8 mouse cellular contexts compared by ENCODE assay signal in genomic region chr5:125141525-125141880, GRCm38 (mm10). TPM values are rescaled to one million over a fixed set of nuclear protein-coding genes. Genes with fewer than 3 reads are reported as not detected.
DNase-seq lines count a peak whose midpoint lies in the region; ATAC-seq and TF ChIP-seq lines count a peak whose summit lies in the region.

No protein-coding gene starts in this region.

- peak overlapping the region; percentile 39 for H3K4me3 ChIP-seq in lung, embryonic 15.5 days
- peak overlapping the region; percentile 19; the same call in 1 of the 2 replicates for H3K4me3 ChIP-seq in heart, postnatal 0 days (ENCODE audit: low read depth, low read length)
- H3K4me3 ChIP-seq in liver, postnatal 0 days (ENCODE audit: low read depth, low read length): no peak overlapping the region
- peak overlapping the region; percentile 32 for H3K4me3 ChIP-seq in stomach, embryonic 16.5 days (replicated peaks; ENCODE audit: low read length)

- DNase-seq in adrenal gland, postnatal 36 days: peak; percentile 78 to 80
- DNase-seq in adrenal gland, adult (ENCODE audit: inconsistent age in 2 of 2, low spot score in 1 of 2): no peak
- DNase-seq in lung, postnatal 4 days: no peak
- DNase-seq in heart, postnatal 0 days (ENCODE audit: low spot score): peak; percentile 89
- peak; percentile 34 for DNase-seq in liver, postnatal 0 days
- no peak for DNase-seq in embryo, embryonic 10.5 days (ENCODE audit: low spot score)

- peak overlapping the region; percentile 54 for H3K4me2 ChIP-seq in lung, embryonic 15.5 days
- peak overlapping the region; percentile 64 for H3K4me2 ChIP-seq in heart, postnatal 0 days (ENCODE audit: low read depth, low read length)
- peak overlapping the region; percentile 50; the same call in 1 of the 2 replicates for H3K4me2 ChIP-seq in liver, postnatal 0 days (ENCODE audit: low read depth, low read length)
- peak overlapping the region; percentile 85 for H3K4me2 ChIP-seq in stomach, embryonic 16.5 days (ENCODE audit: low read depth, low read length)

- H3K36me3 ChIP-seq in lung, embryonic 15.5 days: no peaks in the 10 kb centered on the region
- H3K36me3 ChIP-seq in heart, postnatal 0 days (replicated peaks; ENCODE audit: control insufficient read depth, insufficient read depth, low read length): no peaks in the 10 kb centered on the region
- H3K36me3 ChIP-seq in liver, postnatal 0 days (replicated peaks; ENCODE audit: insufficient read depth, low read length): no peaks in the 10 kb centered on the region
- H3K36me3 ChIP-seq in stomach, embryonic 16.5 days (ENCODE audit: control insufficient read depth, insufficient read depth, low read length): no peaks in the 10 kb centered on the region

- peak overlapping the region; percentile 99 for H3K27ac ChIP-seq in lung, embryonic 15.5 days
- peak overlapping the region; percentile 98 for H3K27ac ChIP-seq in heart, postnatal 0 days (ENCODE audit: low read depth)
- peak overlapping the region; percentile 83; the same call in 1 of the 2 replicates for H3K27ac ChIP-seq in liver, postnatal 0 days (ENCODE audit: low read depth)
- peak overlapping the region; percentile 99 for H3K27ac ChIP-seq in stomach, embryonic 16.5 days (ENCODE audit: low read length)

- no peak for TF ChIP-seq EP300 in heart, postnatal 0 days (IDR thresholded peaks at IDR 0.05; ENCODE audit: low read depth)
- TF ChIP-seq EP300 in liver, postnatal 0 days (IDR thresholded peaks at IDR 0.05; ENCODE audit: low read depth): peak; percentile 33; the same call in 1 of the 2 replicates

- H3K27me3 ChIP-seq in lung, embryonic 15.5 days: no peaks in the 10 kb centered on the region
- no peaks in the 10 kb centered on the region for H3K27me3 ChIP-seq in heart, postnatal 0 days (ENCODE audit: control insufficient read depth, insufficient read depth, low read length)
- H3K27me3 ChIP-seq in liver, postnatal 0 days (ENCODE audit: insufficient read depth, low read length): no peaks in the 10 kb centered on the region
- H3K27me3 ChIP-seq in stomach, embryonic 16.5 days (ENCODE audit: control insufficient read depth, insufficient read depth, low read length): no peaks in the 10 kb centered on the region

- ATAC-seq in lung, embryonic 15.5 days (ENCODE audit: borderline replicate concordance, extremely low read depth, low FRiP score, low TSS enrichment): peak; percentile 73
- peak; percentile 60 for ATAC-seq in heart, postnatal 0 days (ENCODE audit: insufficient read depth, low read depth)
- ATAC-seq in liver, postnatal 0 days: peak; percentile 46
- peak; percentile 75 for ATAC-seq in stomach, embryonic 16.5 days (ENCODE audit: insufficient read depth, low FRiP score)

- H3K4me1 ChIP-seq in lung, embryonic 15.5 days: peaks cover 93% of the 10 kb centered on the region
- H3K4me1 ChIP-seq in heart, postnatal 0 days (ENCODE audit: control insufficient read depth, insufficient read depth): peaks cover 74% of the 10 kb centered on the region
- peaks cover 38% of the 10 kb centered on the region for H3K4me1 ChIP-seq in liver, postnatal 0 days (ENCODE audit: insufficient read depth)
- H3K4me1 ChIP-seq in stomach, embryonic 16.5 days (ENCODE audit: control insufficient read depth, insufficient read depth, low read length): peaks cover 84% of the 10 kb centered on the region

- WGBS in lung, embryonic 15.5 days: under 1% methylated on average over 7 of the region's 7 CpGs
- WGBS in heart, postnatal 0 days: 1% methylated on average over 7 of the region's 7 CpGs
- 37% methylated on average over 7 of the region's 7 CpGs for WGBS in liver, postnatal 0 days (ENCODE audit: insufficient replicate concordance)
- WGBS in stomach, embryonic 16.5 days: 4% methylated on average over 7 of the region's 7 CpGs

- H3K9me3 ChIP-seq in lung, embryonic 15.5 days: no peaks in the 10 kb centered on the region
- no peaks in the 10 kb centered on the region for H3K9me3 ChIP-seq in heart, postnatal 0 days (replicated peaks; ENCODE audit: control insufficient read depth, low read length)
- no peaks in the 10 kb centered on the region for H3K9me3 ChIP-seq in liver, postnatal 0 days (ENCODE audit: low read length)
- no peaks in the 10 kb centered on the region for H3K9me3 ChIP-seq in stomach, embryonic 16.5 days (replicated peaks; ENCODE audit: control insufficient read depth, low read length)

- H3K9ac ChIP-seq in lung, embryonic 15.5 days: no peak overlapping the region
- no peak overlapping the region; the same call in none of the 2 replicates for H3K9ac ChIP-seq in heart, postnatal 0 days (replicated peaks; ENCODE audit: low read depth, low read length)
- peak overlapping the region; percentile 42; the same call in 1 of the 2 replicates for H3K9ac ChIP-seq in liver, postnatal 0 days (replicated peaks)
- H3K9ac ChIP-seq in stomach, embryonic 16.5 days (ENCODE audit: low read length): peak overlapping the region; percentile 82

- no peak for TF ChIP-seq CTCF in heart, postnatal 0 days (IDR thresholded peaks at IDR 0.05; ENCODE audit: low read depth)
- no peak for TF ChIP-seq CTCF in liver, postnatal 0 days (IDR thresholded peaks at IDR 0.05; ENCODE audit: low read depth)

RNA-seq across cellular contexts. Expression of gene Ncor2, which starts 37.5 kb away (rescaled TPM):
- 100 to 1,000 TPM; 217 to 310 TPM for total RNA-seq in adrenal gland, postnatal 36 days (2021)
- 28.7 and 30.5 TPM in 2 replicates for polyA plus RNA-seq in lung, embryonic 15.5 days (2015; fragmentation: Nextera tagmentation; extraction: Ambion mirVana)
- total RNA-seq in heart, postnatal 0 days (2014; rRNA removed; ENCODE audit: low replicate concordance): 21.6 and 73.8 TPM in 2 replicates
- polyA plus RNA-seq in heart, postnatal 0 days (2015; fragmentation: Nextera tagmentation; extraction: Ambion mirVana): 14.3 and 15.5 TPM in 2 replicates
- 3.1 and 3.4 TPM in 2 replicates for polyA plus RNA-seq in liver, postnatal 0 days (2015; fragmentation: Nextera tagmentation; extraction: Ambion mirVana)
- polyA plus RNA-seq in stomach, embryonic 16.5 days (2015; fragmentation: Nextera tagmentation; extraction: Ambion mirVana): 21.4 and 24.6 TPM in 2 replicates

Comparison
In these comparisons a context has a peak if more than half of its experiments do, and no peak if none do; other contexts are left out.
1. DNase-seq: peak in adrenal gland, postnatal 36 days (2 of 2), heart, postnatal 0 days (single experiment) and liver, postnatal 0 days (single experiment); none in adrenal gland, adult (0 of 2), lung, postnatal 4 days (0 of 2) and embryo, embryonic 10.5 days (single experiment).
2. H3K9ac ChIP-seq: peak in liver, postnatal 0 days (single experiment) and stomach, embryonic 16.5 days (single experiment); none in lung, embryonic 15.5 days (single experiment) and heart, postnatal 0 days (single experiment).
3. Peak in every context shown above with its lines, with median percentiles within 50 percentile points of each other: ATAC-seq, H3K27ac ChIP-seq and H3K4me2 ChIP-seq.